Mouse (Mus musculus): ENCODE data around the gene Samd13.

Samd13 gene

GRCm38 (mm10) chr3:146661907-146662306 lies 23.5 kb downstream of the Samd13 start:
- no peak for DNase-seq

- DNase-seq = no peak
These were observed 24.4 kb downstream of the Samd13 start for GRCm38 (mm10) chr3:146661001-146661400.

- DNase-seq = no peak
These were observed 26.1 kb downstream of the Samd13 start for GRCm38 (mm10) chr3:146659321-146659720.

- no peak for DNase-seq
These were observed 27.2 kb downstream of the Samd13 start for GRCm38 (mm10) chr3:146658061-146658639.

- no peak for DNase-seq
These were observed 28.0 kb downstream of the Samd13 start for GRCm38 (mm10) chr3:146657433-146657832.

GRCm38 (mm10) chr3:146655111-146655577 lies 30.2 kb downstream of the Samd13 start:
- no peak for DNase-seq

GRCm38 (mm10) chr3:146653692-146654091 lies 31.7 kb downstream of the Samd13 start:
- no peak for DNase-seq

- no peak for DNase-seq
These were observed 33.0 kb downstream of the Samd13 start for GRCm38 (mm10) chr3:146652431-146652830.

GRCm38 (mm10) chr3:146651217-146651616 lies 34.2 kb downstream of the Samd13 start, which contains the start of gene 4930503B20Rik:
Gene 4930503B20Rik, minus strand, starts transcription at chr3:146651317.
- no peak for DNase-seq

GRCm38 (mm10) chr3:146650716-146651115 lies 34.7 kb downstream of the Samd13 start:
- DNase-seq = no peak

- DNase-seq = no peak
These were observed 36.0 kb downstream of the Samd13 start for GRCm38 (mm10) chr3:146649311-146649894.

- DNase-seq = no peak
These were observed 43.5 kb downstream of the Samd13 start for GRCm38 (mm10) chr3:146641818-146642427.

- DNase-seq = no peak
These were observed 52.9 kb downstream of the Samd13 start for GRCm38 (mm10) chr3:146632506-146632905.

GRCm38 (mm10) chr3:146628227-146628982 lies 57.0 kb downstream of the Samd13 start:
- DNase-seq = no peak

GRCm38 (mm10) chr3:146625766-146626165 lies 59.6 kb downstream of the Samd13 start:
- no peak for DNase-seq

- DNase-seq = no peak
These were observed 63.4 kb downstream of the Samd13 start for GRCm38 (mm10) chr3:146621966-146622365.

GRCm38 (mm10) chr3:146620555-146621249 lies 64.7 kb downstream of the Samd13 start:
- DNase-seq = no peak

GRCm38 (mm10) chr3:146620101-146620500 lies 65.3 kb downstream of the Samd13 start:
- no peak for DNase-seq

GRCm38 (mm10) chr3:146618357-146618756 lies 67.0 kb downstream of the Samd13 start:
- DNase-seq = no peak

GRCm38 (mm10) chr3:146617946-146618345 lies 67.4 kb downstream of the Samd13 start:
- no peak for DNase-seq

GRCm38 (mm10) chr3:146616533-146617283 lies 68.7 kb downstream of the Samd13 start:
- no peak for DNase-seq

- no peak for DNase-seq
These were observed 69.9 kb downstream of the Samd13 start, which contains the start of gene Dnase2b for GRCm38 (mm10) chr3:146615496-146615895. Gene Dnase2b, minus strand, starts transcription at chr3:146615596.
